Mouse (Mus musculus) embryonic facial prominence, embryonic 14.5 days (tissue): ENCODE measurements around the gene Cntnap2. TPM values are rescaled to one million over a fixed set of nuclear protein-coding genes. Genes with fewer than 3 reads are reported as not detected.

ENCODE experiments used
- ATAC-seq: fragments of 200-750 bp; cut with Nextera tagmentation; 2 replicates; pipeline ENCODE4 v1.8.0; 2017; ENCODE audit warnings: low read depth, moderate number of reproducible peaks, moderate TSS enrichment
- DNase-seq: peaks from one replicate; pipeline ENCODE4 v3.0.0-alpha.2; 2015; ENCODE audit warnings: low spot score
- H3K27ac ChIP-seq: fragments of 300-500 bp; sonication (generic); replicated peaks from 2 replicates; pipeline ENCODE4 v1.5.1; 2014; ENCODE audit warnings: low read depth, mild to moderate bottlenecking, low read length, moderate library complexity
- H3K27me3 ChIP-seq: fragments of 300-500 bp; sonication (generic); replicated peaks from 2 replicates; pipeline ENCODE4 v1.6.1; 2014; ENCODE audit warnings: low read length; ENCODE audit not compliant: control insufficient read depth, insufficient read depth
- H3K36me3 ChIP-seq: fragments of 300-500 bp; sonication (generic); 2 replicates; pipeline ENCODE4 v1.6.1; 2014; ENCODE audit warnings: low read length, mixed read lengths; ENCODE audit not compliant: control insufficient read depth, insufficient read depth
- H3K4me1 ChIP-seq: fragments of 300-500 bp; sonication (generic); 2 replicates; pipeline ENCODE4 v1.6.1; 2014; ENCODE audit warnings: antibody characterized with exemption, low read length; ENCODE audit not compliant: control insufficient read depth, insufficient read depth
- H3K4me2 ChIP-seq: fragments of 300-500 bp; sonication (generic); 2 replicates; pipeline ENCODE4 v1.6.1; 2014; ENCODE audit warnings: low read depth, mild to moderate bottlenecking, low read length, moderate library complexity, mixed read lengths
- H3K4me3 ChIP-seq: fragments of 300-500 bp; sonication (generic); 2 replicates; pipeline ENCODE4 v1.5.1; 2014; ENCODE audit warnings: low read depth, mild to moderate bottlenecking, low read length
- H3K9ac ChIP-seq: fragments of 300-500 bp; sonication (generic); 2 replicates; pipeline ENCODE4 v1.6.1; 2014; ENCODE audit warnings: low read depth, mild to moderate bottlenecking, low read length, moderate library complexity, mixed read lengths
- H3K9me3 ChIP-seq: fragments of 300-500 bp; sonication (generic); 2 replicates; pipeline ENCODE4 v1.6.1; 2016; ENCODE audit warnings: low read length; ENCODE audit not compliant: control insufficient read depth
- WGBS: fragments of 180-500 bp; shearing (Covaris S2); extraction: QIAGEN DNeasy Blood & Tissue Kit; methylation state at CpG from one replicate; pipeline ENCODE4 v1.1.7; 2014; 5-methylcytosine and 5-hydroxymethylcytosine counted together
- polyA plus RNA-seq: library from polyadenylated mRNA; unstranded; fragments of >200 nt; fragmentation: Nextera tagmentation; extraction: Ambion mirVana; gene quantifications from 2 replicates; pipeline ENCODE4 v1.2.1, GENCODE M21; 2014

Cntnap2 gene
- polyA plus RNA-seq, 1 experiment from 2014 or later: 2.3 TPM

- ATAC-seq (no peak), DNase-seq (no peak)
- Histone ChIP-seq H3K27ac (no peak overlapping the region), H3K9ac (no peak overlapping the region), H3K9me3 (no peaks in the 10 kb centered on the region), H3K4me2 (no peak overlapping the region), H3K36me3 (no peaks in the 10 kb centered on the region), H3K27me3 (no peaks in the 10 kb centered on the region), H3K4me3 (no peak overlapping the region), H3K4me1 (no peaks in the 10 kb centered on the region)
- 81% methylated on average over 2 of the region's 2 CpGs for WGBS
Observed at GRCm38 (mm10) chr6:46361091-46361490, 1301.9 kb downstream of the Cntnap2 start.

- WGBS: 83% methylated on average over 1 of the region's 1 CpGs
- ATAC-seq: no peak
Observed at GRCm38 (mm10) chr6:46362156-46362555, 1303.0 kb downstream of the Cntnap2 start.

GRCm38 (mm10) chr6:46398725-46399589, 1339.8 kb downstream of the Cntnap2 start:
- Histone ChIP-seq H3K9ac (no peak overlapping the region), H3K36me3 (no peaks in the 10 kb centered on the region), H3K4me3 (no peak overlapping the region), H3K27ac (no peak overlapping the region), H3K4me1 (no peaks in the 10 kb centered on the region), H3K9me3 (no peaks in the 10 kb centered on the region), H3K4me2 (no peak overlapping the region), H3K27me3 (no peaks in the 10 kb centered on the region)
- WGBS: 71% methylated on average over 2 of the region's 2 CpGs
- no peak for DNase-seq
- no peak for ATAC-seq

More at GRCm38 (mm10) chr6:46362156-46362555, 1303.0 kb downstream of the Cntnap2 start:
- Histone ChIP-seq H3K27me3 (no peaks in the 10 kb centered on the region), H3K9me3 (no peaks in the 10 kb centered on the region), H3K27ac (no peak overlapping the region), H3K9ac (no peak overlapping the region), H3K4me3 (no peak overlapping the region), H3K4me2 (no peak overlapping the region), H3K36me3 (no peaks in the 10 kb centered on the region), H3K4me1 (no peaks in the 10 kb centered on the region)
- peak; percentile 7 for DNase-seq

DNA sequence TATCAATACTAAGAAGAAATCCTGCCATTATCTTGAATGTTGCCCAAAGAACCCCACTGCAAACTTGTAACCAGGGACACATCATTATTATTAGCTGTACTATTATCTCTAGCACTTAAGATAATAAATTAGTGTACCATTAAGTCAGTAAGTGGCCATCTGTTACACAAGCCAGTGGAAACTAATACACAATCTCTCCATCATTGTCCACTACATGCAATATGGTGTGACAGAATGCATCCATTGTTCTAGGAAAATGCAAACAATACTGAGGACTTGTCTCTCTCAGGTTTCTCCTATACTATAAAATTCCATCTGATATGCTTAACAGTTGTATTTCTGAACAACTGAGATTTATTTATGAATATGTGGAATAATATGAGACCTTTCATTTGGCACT, 1355.0 kb downstream of the Cntnap2 start:
- Histone ChIP-seq H3K4me2 (no peak overlapping the region), H3K9me3 (no peaks in the 10 kb centered on the region), H3K27me3 (no peaks in the 10 kb centered on the region), H3K4me1 (no peaks in the 10 kb centered on the region), H3K9ac (no peak overlapping the region), H3K27ac (no peak overlapping the region), H3K36me3 (no peaks in the 10 kb centered on the region), H3K4me3 (no peak overlapping the region)
- DNase-seq: no peak
- no peak for ATAC-seq

DNA sequence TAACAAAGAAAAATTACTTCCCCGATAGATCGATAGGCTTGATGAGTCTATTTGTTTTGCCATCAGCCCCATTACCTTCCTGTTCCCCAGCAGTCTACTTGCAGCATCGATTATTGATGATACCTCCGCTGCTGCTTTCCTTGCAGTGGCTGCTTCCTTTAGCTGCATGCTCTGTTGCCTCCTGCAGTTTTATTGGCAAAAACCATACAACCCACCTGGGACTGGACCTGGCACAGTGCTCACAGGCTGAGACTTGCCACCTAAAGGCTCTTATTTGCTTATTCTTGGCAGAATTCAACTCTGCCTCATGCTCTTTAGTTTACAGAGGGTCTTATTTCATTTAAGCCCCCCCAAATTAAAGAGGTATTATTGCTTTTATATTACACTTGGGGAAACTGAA, 1355.4 kb downstream of the Cntnap2 start:
- Histone ChIP-seq H3K36me3 (no peaks in the 10 kb centered on the region), H3K27me3 (no peaks in the 10 kb centered on the region), H3K4me3 (no peak overlapping the region), H3K27ac (no peak overlapping the region), H3K4me2 (no peak overlapping the region), H3K9me3 (no peaks in the 10 kb centered on the region), H3K4me1 (no peaks in the 10 kb centered on the region), H3K9ac (no peak overlapping the region)
- ATAC-seq (no peak), DNase-seq (no peak)
- WGBS: 88% methylated on average over 4 of the region's 4 CpGs

- ATAC-seq (no peak), DNase-seq (no peak)
- no peaks in the 10 kb centered on the region for H3K4me1 ChIP-seq
- H3K9me3 ChIP-seq: no peaks in the 10 kb centered on the region
- no peaks in the 10 kb centered on the region for H3K27me3 ChIP-seq
- no peaks in the 10 kb centered on the region for H3K36me3 ChIP-seq
- H3K9ac ChIP-seq: no peak overlapping the region
- H3K27ac ChIP-seq: no peak overlapping the region
- H3K4me3 ChIP-seq: no peak overlapping the region
- H3K4me2 ChIP-seq: no peak overlapping the region
Observed at GRCm38 (mm10) chr6:46419827-46420226, 1360.7 kb downstream of the Cntnap2 start.

DNA sequence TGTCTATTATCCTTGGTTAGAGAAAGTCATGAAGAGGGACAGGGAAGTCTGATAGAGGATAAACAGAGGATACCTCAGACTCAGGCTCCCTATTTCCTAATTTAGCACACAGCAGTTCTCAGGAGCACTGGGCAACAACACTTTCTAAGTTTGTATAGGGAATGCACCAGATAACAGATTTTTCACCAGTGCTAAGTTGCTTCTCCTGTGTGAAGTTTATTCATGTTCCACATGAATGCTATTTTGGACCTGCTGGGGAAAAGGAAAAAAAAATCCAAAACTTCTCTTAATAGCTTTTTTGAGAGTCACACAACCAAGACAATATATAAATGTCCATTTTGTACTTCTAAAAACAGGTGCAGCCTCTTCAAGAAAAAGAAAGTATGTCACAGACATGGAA, 1361.2 kb downstream of the Cntnap2 start:
- H3K4me2 ChIP-seq: no peak overlapping the region
- H3K9me3 ChIP-seq: no peaks in the 10 kb centered on the region
- H3K27me3 ChIP-seq: no peaks in the 10 kb centered on the region
- no peak overlapping the region for H3K4me3 ChIP-seq
- H3K4me1 ChIP-seq: no peaks in the 10 kb centered on the region
- H3K27ac ChIP-seq: no peak overlapping the region
- no peaks in the 10 kb centered on the region for H3K36me3 ChIP-seq
- no peak overlapping the region for H3K9ac ChIP-seq
- DNase-seq (no peak), ATAC-seq (no peak)

DNA sequence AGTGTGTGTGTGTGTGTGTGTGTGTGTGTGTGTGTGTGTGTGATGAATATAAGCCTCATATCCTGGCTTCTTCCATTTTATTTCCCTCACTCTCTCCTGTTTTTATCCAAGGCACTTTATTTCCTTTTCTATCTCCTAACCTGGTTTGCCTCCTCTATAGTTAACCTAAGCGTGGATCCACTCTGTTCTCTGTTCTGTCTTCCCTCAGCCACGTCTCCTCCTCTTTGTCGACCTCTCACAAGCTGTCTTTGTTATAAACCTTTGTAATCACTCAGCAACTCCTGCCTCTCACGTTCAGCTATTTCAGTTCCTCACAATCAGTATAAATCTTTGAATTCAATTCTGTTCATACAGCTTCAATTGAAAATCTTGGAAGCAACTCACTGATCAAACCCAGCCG, 1369.1 kb downstream of the Cntnap2 start:
- ATAC-seq: no peak
- no peak for DNase-seq
- H3K4me2 ChIP-seq: no peak overlapping the region
- no peak overlapping the region for H3K9ac ChIP-seq
- WGBS: 54% methylated on average over 5 of the region's 5 CpGs
- no peak overlapping the region for H3K27ac ChIP-seq
- no peaks in the 10 kb centered on the region for H3K36me3 ChIP-seq
- H3K4me3 ChIP-seq: no peak overlapping the region
- no peaks in the 10 kb centered on the region for H3K9me3 ChIP-seq
- H3K4me1 ChIP-seq: no peaks in the 10 kb centered on the region
- no peaks in the 10 kb centered on the region for H3K27me3 ChIP-seq
